Mouse (Mus musculus) midbrain, embryonic 16.5 days (tissue): Measurements from ENCODE around the gene Hoxd11. TPM values are rescaled to one million over a fixed set of nuclear protein-coding genes. Genes with fewer than 3 reads are reported as not detected.
A peak's percentile ranks its signal among the peaks of the same experiment; 100 is the strongest.

Experiments
- ATAC-seq: fragments of 200-750 bp; cut with Nextera tagmentation; 2 replicates; pipeline ENCODE4 v1.8.0; 2017; ENCODE audit warnings: moderate TSS enrichment
- H3K27ac ChIP-seq: fragments of 300-500 bp; sonication (generic); 2 replicates; pipeline ENCODE4 v1.5.1; 2014; ENCODE audit warnings: mild to moderate bottlenecking, low read length, mixed read lengths
- H3K27me3 ChIP-seq: fragments of 300-500 bp; sonication (generic); 2 replicates; pipeline ENCODE4 v1.6.1; 2014; ENCODE audit warnings: low read depth, low read length, mixed read lengths; ENCODE audit not compliant: control insufficient read depth, insufficient read depth
- H3K36me3 ChIP-seq: fragments of 300-500 bp; sonication (generic); 2 replicates; pipeline ENCODE4 v1.6.1; 2014; ENCODE audit warnings: mild to moderate bottlenecking, low read length, moderate library complexity, mixed read lengths; ENCODE audit not compliant: control insufficient read depth, insufficient read depth
- H3K4me1 ChIP-seq: fragments of 300-500 bp; sonication (generic); 2 replicates; pipeline ENCODE4 v1.6.1; 2014; ENCODE audit warnings: mild to moderate bottlenecking, low read length, mixed read lengths; ENCODE audit not compliant: control insufficient read depth, insufficient read depth
- H3K4me2 ChIP-seq: fragments of 300-500 bp; sonication (generic); 2 replicates; pipeline ENCODE4 v1.6.1; 2014; ENCODE audit warnings: mild to moderate bottlenecking, low read length, mixed read lengths
- H3K4me3 ChIP-seq: fragments of 300-500 bp; sonication (generic); 2 replicates; pipeline ENCODE4 v1.5.1; 2014; ENCODE audit warnings: low read depth, mild to moderate bottlenecking, low read length, moderate library complexity, mixed read lengths
- H3K9ac ChIP-seq: fragments of 300-500 bp; sonication (generic); 2 replicates; pipeline ENCODE4 v1.6.1; 2014; ENCODE audit warnings: low read depth, low read length, mixed read lengths
- H3K9me3 ChIP-seq: fragments of 300-500 bp; sonication (generic); replicated peaks from 2 replicates; pipeline ENCODE4 v1.6.1; 2014; ENCODE audit warnings: mild to moderate bottlenecking, low read length, mixed read lengths; ENCODE audit not compliant: control insufficient read depth, poor library complexity, severe bottlenecking
- WGBS: fragments of 180-500 bp; shearing (Covaris S2); extraction: QIAGEN DNeasy Blood & Tissue Kit; methylation state at CpG from one replicate; pipeline ENCODE4 v1.1.7; 2014; 5-methylcytosine and 5-hydroxymethylcytosine counted together
- polyA plus RNA-seq: library from polyadenylated mRNA; unstranded; fragments of >200 nt; fragmentation: Nextera tagmentation; extraction: Ambion mirVana; gene quantifications from 2 replicates; pipeline ENCODE4 v1.2.1, GENCODE M21; 2015

Gene Hoxd11
- polyA plus RNA-seq, 1 experiment from 2014 or later: not detected

- Histone ChIP-seq H3K36me3 (no peaks in the 10 kb centered on the region), H3K4me2 (peak overlapping the region; percentile 51), H3K9me3 (no peaks in the 10 kb centered on the region), H3K27me3 (peaks cover 38% of the 10 kb centered on the region), H3K4me1 (peaks cover 6% of the 10 kb centered on the region), H3K4me3 (peak overlapping the region; percentile 30), H3K9ac (peak overlapping the region; percentile 33), H3K27ac (no peak overlapping the region)
- under 1% methylated on average over 40 of the region's 47 CpGs for WGBS
- no peak for ATAC-seq
These were observed 24.0 kb upstream of the Hoxd11 start for GRCm38 (mm10) chr2:74655420-74655781.

- Histone ChIP-seq H3K9ac (peak overlapping the region; percentile 33), H3K27me3 (peaks cover 38% of the 10 kb centered on the region), H3K9me3 (no peaks in the 10 kb centered on the region), H3K4me3 (peak overlapping the region; percentile 30), H3K4me1 (peaks cover 6% of the 10 kb centered on the region), H3K27ac (no peak overlapping the region), H3K36me3 (no peaks in the 10 kb centered on the region), H3K4me2 (peak overlapping the region; percentile 51)
- peak; percentile 39; the same call in 1 of the 2 replicates for ATAC-seq
- 1% methylated on average over 57 of the region's 69 CpGs for WGBS
These were observed 23.3 kb upstream of the Hoxd11 start for GRCm38 (mm10) chr2:74655821-74656631.

- Histone ChIP-seq H3K4me1 (peaks cover 7% of the 10 kb centered on the region), H3K27ac (no peak overlapping the region), H3K27me3 (peaks cover 44% of the 10 kb centered on the region), H3K4me3 (no peak overlapping the region), H3K9ac (no peak overlapping the region), H3K36me3 (no peaks in the 10 kb centered on the region), H3K9me3 (no peaks in the 10 kb centered on the region), H3K4me2 (no peak overlapping the region)
- ATAC-seq: no peak
- under 1% methylated on average over 4 of the region's 4 CpGs for WGBS
These were observed 22.7 kb upstream of the Hoxd11 start for GRCm38 (mm10) chr2:74656632-74657021.

GRCm38 (mm10) chr2:74657251-74658023 is 21.9 kb upstream of the Hoxd11 start:
- Histone ChIP-seq H3K9me3 (no peaks in the 10 kb centered on the region), H3K4me1 (peaks cover 8% of the 10 kb centered on the region), H3K36me3 (no peaks in the 10 kb centered on the region), H3K4me3 (no peak overlapping the region), H3K4me2 (no peak overlapping the region), H3K9ac (no peak overlapping the region), H3K27ac (no peak overlapping the region), H3K27me3 (peaks cover 44% of the 10 kb centered on the region)
- no peak for ATAC-seq
- 2% methylated on average over 62 of the region's 62 CpGs for WGBS

DNA sequence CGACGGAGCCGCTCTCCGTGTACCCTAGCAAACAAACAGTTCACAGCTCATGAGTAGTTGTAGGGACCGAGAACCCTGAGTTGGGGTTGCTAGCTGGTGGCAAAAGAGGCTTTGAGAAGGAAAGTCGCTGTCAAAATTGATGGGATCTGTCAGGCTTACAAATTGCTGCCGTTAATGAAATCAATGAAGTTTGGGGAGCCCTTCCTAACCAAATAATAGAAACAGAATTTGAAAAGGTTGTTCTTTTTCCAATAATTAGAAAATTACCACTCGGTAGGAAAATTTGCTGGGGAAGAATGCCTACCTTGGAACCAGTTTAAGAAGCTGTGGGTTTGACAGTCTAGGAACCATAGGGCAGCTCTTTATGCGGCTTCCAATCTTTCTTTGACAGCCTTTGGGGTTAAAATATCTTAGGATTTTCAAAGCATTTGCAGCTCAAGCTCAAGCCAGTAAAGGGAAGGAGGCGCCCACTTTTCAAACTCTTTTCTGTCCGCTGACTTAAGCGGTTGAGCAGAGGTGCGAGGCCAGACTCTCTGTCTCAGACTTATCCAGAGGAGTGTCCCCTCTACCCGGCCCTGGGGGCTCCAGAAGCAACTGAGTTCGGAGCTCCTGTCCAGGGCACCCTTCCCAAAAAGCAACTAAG is 21.2 kb upstream of the Hoxd11 start:
- Histone ChIP-seq H3K4me3 (no peak overlapping the region), H3K27me3 (peaks cover 49% of the 10 kb centered on the region), H3K9ac (no peak overlapping the region), H3K4me2 (no peak overlapping the region), H3K4me1 (peaks cover 8% of the 10 kb centered on the region), H3K9me3 (no peaks in the 10 kb centered on the region), H3K27ac (no peak overlapping the region), H3K36me3 (no peaks in the 10 kb centered on the region)
- 1% methylated on average over 15 of the region's 15 CpGs for WGBS
- no peak for ATAC-seq

DNA sequence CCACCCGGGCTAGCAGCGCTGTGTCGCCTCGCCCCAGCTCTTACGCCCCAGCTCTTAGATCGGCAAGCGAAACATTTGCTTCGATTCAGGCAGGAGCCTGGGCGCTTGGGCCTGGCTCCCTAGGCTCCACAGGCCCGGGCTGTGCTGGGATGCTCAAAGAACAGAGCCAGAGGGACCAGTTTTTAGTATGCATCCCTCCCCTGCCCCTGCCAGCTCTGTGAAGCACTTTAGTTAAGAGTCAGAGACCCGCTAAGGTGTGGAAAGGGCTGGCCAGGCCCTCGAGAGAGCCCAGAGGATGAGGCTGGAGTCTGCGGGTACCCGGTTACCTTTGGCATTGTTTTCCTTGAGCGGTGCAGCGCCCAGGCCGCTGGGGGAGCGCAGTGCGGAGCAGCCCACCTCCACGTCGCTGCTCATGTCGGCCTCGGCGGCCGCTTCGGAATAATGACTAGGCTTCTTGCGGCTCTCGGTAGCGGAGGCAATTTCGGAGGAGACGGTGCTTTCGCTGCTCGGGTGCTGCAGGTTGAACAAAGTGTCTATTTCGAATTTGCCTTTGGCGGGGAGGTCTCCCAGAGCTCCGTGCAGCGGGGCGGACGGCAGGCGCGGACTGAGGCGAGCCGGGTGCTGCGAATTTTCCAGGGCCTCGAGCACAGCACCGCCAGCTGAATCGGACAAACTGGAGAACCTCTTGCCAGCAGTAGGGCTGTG is 20.5 kb upstream of the Hoxd11 start:
- Histone ChIP-seq H3K4me3 (peak overlapping the region; percentile 15; the same call in 1 of the 2 replicates), H3K9me3 (no peaks in the 10 kb centered on the region), H3K27ac (0 out of 2 replicates have a peak overlapping the region, but pooled peaks have one; percentile 15), H3K36me3 (no peaks in the 10 kb centered on the region), H3K9ac (no peak overlapping the region), H3K4me1 (peaks cover 8% of the 10 kb centered on the region), H3K27me3 (peaks cover 53% of the 10 kb centered on the region), H3K4me2 (no peak overlapping the region)
- ATAC-seq: no peak
- under 1% methylated on average over 47 of the region's 47 CpGs for WGBS

DNA sequence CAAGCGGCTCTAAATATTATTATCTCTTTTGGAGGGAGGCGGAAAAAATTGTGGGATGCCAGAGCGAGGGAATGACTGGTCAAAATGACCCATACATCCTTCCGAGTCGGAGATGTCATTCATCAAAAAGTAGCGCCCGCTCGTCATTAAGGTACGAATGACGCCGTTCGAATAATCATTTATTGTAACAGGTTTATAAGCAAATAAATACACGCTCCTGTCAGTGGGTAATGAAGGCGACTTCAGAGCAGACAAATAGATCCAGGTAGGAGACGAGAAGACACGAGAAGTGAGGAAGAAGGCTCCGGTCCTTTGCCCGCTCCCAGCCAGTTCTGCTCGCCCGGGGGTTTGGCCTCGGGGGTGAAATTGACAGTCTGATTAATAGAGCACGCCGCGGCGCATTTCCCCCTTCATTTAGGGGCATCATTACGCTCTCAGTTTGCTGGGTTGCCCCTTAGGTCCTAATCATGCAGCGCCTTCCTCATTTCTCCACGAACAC is 19.8 kb upstream of the Hoxd11 start, which contains the start of gene Evx2:
TSS of gene Evx2 (minus strand) at position 51 of the 499 bp plus-strand sequence.
- no peak for ATAC-seq
- Histone ChIP-seq H3K4me2 (no peak within 1 kb of the TSS), H3K9me3 (no peaks in the 10 kb centered on the region), H3K27me3 (peaks cover 55% of the 10 kb centered on the region), H3K4me1 (peaks cover 8% of the 10 kb centered on the region), H3K4me3 (peak within 1 kb of the TSS; percentile 15; the same call in 1 of the 2 replicates), H3K9ac (no peak within 1 kb of the TSS), H3K27ac (0 out of 2 replicates have a peak within 1 kb of the TSS, but pooled peaks have one; percentile 15), H3K36me3 (no peaks in the 10 kb centered on the region)
- 2% methylated on average over 28 of the region's 28 CpGs for WGBS
